Mouse (Mus musculus): Measurements from ENCODE around the gene Serp2. TPM values are rescaled to one million over a fixed set of nuclear protein-coding genes. Genes with fewer than 3 reads are reported as not detected.

Serp2 gene
- total and polyA plus RNA-seq, 2 experiments from 2014 or later: 199 to 271 TPM

- H3K4me3 ChIP-seq (ENCODE audit: low read depth, low read length): no peak overlapping the region
- no peaks in the 10 kb centered on the region for H3K4me1 ChIP-seq (ENCODE audit: insufficient read depth, low read length)
- no peaks in the 10 kb centered on the region for H3K27me3 ChIP-seq (ENCODE audit: insufficient read depth, low read length)
- DNase-seq (ENCODE audit: low spot score): no peak
- TF ChIP-seq CTCF (IDR thresholded peaks at IDR 0.05): no peak
- no peak overlapping the region for H3K9ac ChIP-seq (replicated peaks; ENCODE audit: low read length, poor library complexity, severe bottlenecking)
- H3K27ac ChIP-seq (ENCODE audit: low read depth, low read length): no peak overlapping the region
- ATAC-seq (ENCODE audit: low FRiP score): no peak
- WGBS: 87% methylated on average over 12 of the region's 12 CpGs
- H3K9me3 ChIP-seq (ENCODE audit: low read length): no peaks in the 10 kb centered on the region
- H3K4me2 ChIP-seq (ENCODE audit: low read depth, low read length, poor library complexity, severe bottlenecking): no peak overlapping the region
- H3K36me3 ChIP-seq (ENCODE audit: insufficient read depth, low read length): no peaks in the 10 kb centered on the region
Observed at GRCm38 (mm10) chr14:76592721-76593120, 36.0 kb upstream of the Serp2 start.

- no peak for DNase-seq (ENCODE audit: low spot score)
- Histone ChIP-seq H3K27me3 (ENCODE audit: insufficient read depth, low read length) (no peaks in the 10 kb centered on the region), H3K4me3 (ENCODE audit: low read depth, low read length) (no peak overlapping the region), H3K4me1 (ENCODE audit: insufficient read depth, low read length) (no peaks in the 10 kb centered on the region), H3K9me3 (ENCODE audit: low read length) (no peaks in the 10 kb centered on the region), H3K36me3 (ENCODE audit: insufficient read depth, low read length) (no peaks in the 10 kb centered on the region), H3K27ac (ENCODE audit: low read depth, low read length) (no peak overlapping the region), H3K4me2 (ENCODE audit: low read depth, low read length, poor library complexity, severe bottlenecking) (no peak overlapping the region), H3K9ac (replicated peaks; ENCODE audit: low read length, poor library complexity, severe bottlenecking) (no peak overlapping the region)
- TF ChIP-seq CTCF (IDR thresholded peaks at IDR 0.05): no peak
- 91% methylated on average over 6 of the region's 6 CpGs for WGBS
- ATAC-seq (ENCODE audit: low FRiP score): no peak
Observed at GRCm38 (mm10) chr14:76592090-76592489, 35.4 kb upstream of the Serp2 start.

GRCm38 (mm10) chr14:76590134-76590533 is 33.4 kb upstream of the Serp2 start:
- H3K9ac ChIP-seq (replicated peaks; ENCODE audit: low read length, poor library complexity, severe bottlenecking): no peak overlapping the region
- no peaks in the 10 kb centered on the region for H3K27me3 ChIP-seq (ENCODE audit: insufficient read depth, low read length)
- H3K27ac ChIP-seq (ENCODE audit: low read depth, low read length): no peak overlapping the region
- no peaks in the 10 kb centered on the region for H3K36me3 ChIP-seq (ENCODE audit: insufficient read depth, low read length)
- no peak for TF ChIP-seq CTCF (IDR thresholded peaks at IDR 0.05)
- DNase-seq (ENCODE audit: low spot score): no peak
- H3K4me1 ChIP-seq (ENCODE audit: insufficient read depth, low read length): no peaks in the 10 kb centered on the region
- H3K4me3 ChIP-seq (ENCODE audit: low read depth, low read length): no peak overlapping the region
- 84% methylated on average over 7 of the region's 7 CpGs for WGBS
- no peaks in the 10 kb centered on the region for H3K9me3 ChIP-seq (ENCODE audit: low read length)
- no peak for ATAC-seq (ENCODE audit: low FRiP score)
- H3K4me2 ChIP-seq (ENCODE audit: low read depth, low read length, poor library complexity, severe bottlenecking): no peak overlapping the region

GRCm38 (mm10) chr14:76589671-76590070 is 33.0 kb upstream of the Serp2 start:
- no peak overlapping the region for H3K4me3 ChIP-seq (ENCODE audit: low read depth, low read length)
- ATAC-seq (ENCODE audit: low FRiP score) (no peak), DNase-seq (ENCODE audit: low spot score) (no peak)
- no peaks in the 10 kb centered on the region for H3K9me3 ChIP-seq (ENCODE audit: low read length)
- no peaks in the 10 kb centered on the region for H3K36me3 ChIP-seq (ENCODE audit: insufficient read depth, low read length)
- TF ChIP-seq CTCF (IDR thresholded peaks at IDR 0.05): no peak
- no peak overlapping the region for H3K4me2 ChIP-seq (ENCODE audit: low read depth, low read length, poor library complexity, severe bottlenecking)
- H3K27me3 ChIP-seq (ENCODE audit: insufficient read depth, low read length): no peaks in the 10 kb centered on the region
- WGBS: 71% methylated on average over 1 of the region's 1 CpGs
- no peak overlapping the region for H3K27ac ChIP-seq (ENCODE audit: low read depth, low read length)
- H3K9ac ChIP-seq (replicated peaks; ENCODE audit: low read length, poor library complexity, severe bottlenecking): no peak overlapping the region
- H3K4me1 ChIP-seq (ENCODE audit: insufficient read depth, low read length): no peaks in the 10 kb centered on the region

GRCm38 (mm10) chr14:76585831-76586405 is 29.2 kb upstream of the Serp2 start:
- Histone ChIP-seq H3K9ac (replicated peaks; ENCODE audit: low read length, poor library complexity, severe bottlenecking) (no peak overlapping the region), H3K4me3 (ENCODE audit: low read depth, low read length) (no peak overlapping the region), H3K27me3 (ENCODE audit: insufficient read depth, low read length) (no peaks in the 10 kb centered on the region), H3K9me3 (ENCODE audit: low read length) (no peaks in the 10 kb centered on the region), H3K4me1 (ENCODE audit: insufficient read depth, low read length) (no peaks in the 10 kb centered on the region), H3K4me2 (ENCODE audit: low read depth, low read length, poor library complexity, severe bottlenecking) (no peak overlapping the region), H3K27ac (ENCODE audit: low read depth, low read length) (no peak overlapping the region), H3K36me3 (ENCODE audit: insufficient read depth, low read length) (no peaks in the 10 kb centered on the region)
- ATAC-seq (ENCODE audit: low FRiP score) (no peak), DNase-seq (ENCODE audit: low spot score) (no peak)
- 55% methylated on average over 13 of the region's 13 CpGs for WGBS
- TF ChIP-seq CTCF (IDR thresholded peaks at IDR 0.05): no peak

GRCm38 (mm10) chr14:76583985-76584384 is 27.3 kb upstream of the Serp2 start:
- H3K4me3 ChIP-seq (ENCODE audit: low read depth, low read length): no peak overlapping the region
- no peak for ATAC-seq (ENCODE audit: low FRiP score)
- DNase-seq (ENCODE audit: low spot score): no peak
- no peak overlapping the region for H3K27ac ChIP-seq (ENCODE audit: low read depth, low read length)
- H3K36me3 ChIP-seq (ENCODE audit: insufficient read depth, low read length): no peaks in the 10 kb centered on the region
- no peaks in the 10 kb centered on the region for H3K9me3 ChIP-seq (ENCODE audit: low read length)
- WGBS: 86% methylated on average over 7 of the region's 7 CpGs
- no peak overlapping the region for H3K4me2 ChIP-seq (ENCODE audit: low read depth, low read length, poor library complexity, severe bottlenecking)
- H3K9ac ChIP-seq (replicated peaks; ENCODE audit: low read length, poor library complexity, severe bottlenecking): no peak overlapping the region
- H3K27me3 ChIP-seq (ENCODE audit: insufficient read depth, low read length): no peaks in the 10 kb centered on the region
- no peaks in the 10 kb centered on the region for H3K4me1 ChIP-seq (ENCODE audit: insufficient read depth, low read length)
- no peak for TF ChIP-seq CTCF (IDR thresholded peaks at IDR 0.05)

Data from midbrain, postnatal 0 days (tissue).